Mouse (Mus musculus) forebrain, embryonic 16.5 days (tissue): ENCODE results near the gene Mphosph9. TPM values are rescaled to one million over a fixed set of nuclear protein-coding genes. Genes with fewer than 3 reads are reported as not detected.
A peak's percentile ranks its signal among the peaks of the same experiment; 100 is the strongest.

Experiments used
- ATAC-seq: fragments of 200-750 bp; cut with Nextera tagmentation; 2 replicates; pipeline ENCODE4 v1.8.0; 2017; ENCODE audit warnings: mild to moderate bottlenecking, moderate library complexity
- H3K27ac ChIP-seq: fragments of 300-500 bp; sonication (generic); 2 replicates; pipeline ENCODE4 v1.5.1; 2014; ENCODE audit warnings: low read length, control low read depth
- H3K27me3 ChIP-seq: fragments of 300-500 bp; sonication (generic); replicated peaks from 2 replicates; pipeline ENCODE4 v1.6.1; 2014; ENCODE audit warnings: low read length; ENCODE audit not compliant: control insufficient read depth, insufficient read depth
- H3K36me3 ChIP-seq: fragments of 300-500 bp; sonication (generic); 2 replicates; pipeline ENCODE4 v1.6.1; 2014; ENCODE audit not compliant: control insufficient read depth, insufficient read depth
- H3K4me1 ChIP-seq: fragments of 300-500 bp; sonication (generic); replicated peaks from 2 replicates; pipeline ENCODE4 v1.6.1; 2014; ENCODE audit warnings: low read length; ENCODE audit not compliant: control insufficient read depth, insufficient read depth
- H3K4me2 ChIP-seq: fragments of 300-500 bp; sonication (generic); 2 replicates; pipeline ENCODE4 v1.6.1; 2014; ENCODE audit warnings: mild to moderate bottlenecking, low read length, control low read depth
- H3K4me3 ChIP-seq: fragments of 300-500 bp; sonication (generic); replicated peaks from 2 replicates; pipeline ENCODE4 v1.5.1; 2014; ENCODE audit warnings: mild to moderate bottlenecking, low read length, control low read depth
- H3K9ac ChIP-seq: fragments of 300-500 bp; sonication (generic); replicated peaks from 2 replicates; pipeline ENCODE4 v1.6.1; 2014; ENCODE audit warnings: low read depth, low read length, control low read depth
- H3K9me3 ChIP-seq: fragments of 300-500 bp; sonication (generic); 2 replicates; pipeline ENCODE4 v1.6.1; 2016; ENCODE audit warnings: low read length; ENCODE audit not compliant: control insufficient read depth
- WGBS: fragments of 180-500 bp; shearing (Covaris S2); extraction: QIAGEN DNeasy Blood & Tissue Kit; methylation state at CpG from one replicate; pipeline ENCODE4 v1.1.7; 2014; 5-methylcytosine and 5-hydroxymethylcytosine counted together
- polyA plus RNA-seq: library from polyadenylated mRNA; unstranded; fragments of >200 nt; fragmentation: Nextera tagmentation; extraction: Ambion mirVana; gene quantifications from 2 replicates; pipeline ENCODE4 v1.2.1, GENCODE M21; 2015

Mphosph9 gene
- polyA plus RNA-seq, 1 experiment from 2014 or later, result 17.0 TPM

DNA sequence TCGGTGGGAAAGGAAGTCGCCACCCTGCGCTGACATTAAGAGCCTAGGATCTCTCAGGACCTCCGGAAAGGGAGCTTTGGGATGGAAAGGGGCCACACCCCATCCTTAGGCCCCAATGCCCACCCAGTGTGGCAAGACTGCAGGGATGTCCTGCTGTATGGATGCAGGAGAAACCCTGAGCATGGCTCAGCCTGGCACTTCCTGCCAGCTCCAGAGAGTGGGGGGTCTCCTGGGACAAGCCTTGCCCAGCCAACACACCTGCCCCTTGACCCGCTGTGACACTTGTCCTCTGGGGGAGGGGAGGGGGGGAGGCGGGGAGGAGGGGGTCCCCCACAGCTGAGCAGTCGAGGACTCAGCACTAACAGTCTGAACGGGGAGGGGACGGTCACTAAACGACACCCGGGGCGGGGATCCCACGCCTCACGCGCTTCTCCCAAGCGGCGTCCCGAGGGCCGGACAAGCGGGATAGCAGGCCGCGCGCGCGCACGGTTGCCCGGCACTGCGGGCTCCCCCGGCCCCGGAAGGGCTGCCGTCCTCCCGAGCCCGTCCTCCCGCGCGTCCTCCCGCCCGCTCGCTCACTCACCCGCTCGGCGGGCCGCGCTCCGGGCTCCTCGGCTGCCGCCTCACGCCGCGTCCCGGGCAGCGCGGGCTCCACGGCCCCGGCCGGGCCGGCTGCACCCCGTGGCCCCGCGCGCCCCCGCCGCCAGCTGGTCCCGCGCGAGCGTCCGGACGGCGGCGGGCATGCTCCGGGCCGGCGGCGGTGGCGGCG lies 78.7 kb downstream of the Mphosph9 start:
- Histone ChIP-seq H3K27ac (peak overlapping the region; percentile 6; the same call in 1 of the 2 replicates), H3K9ac (peak overlapping the region; percentile 82), H3K4me1 (peaks cover 20% of the 10 kb centered on the region), H3K4me3 (peak overlapping the region; percentile 68), H3K4me2 (peak overlapping the region; percentile 93), H3K27me3 (no peaks in the 10 kb centered on the region), H3K36me3 (no peaks in the 10 kb centered on the region), H3K9me3 (no peaks in the 10 kb centered on the region)
- ATAC-seq, result peak; percentile 61
- under 1% methylated on average over 59 of the region's 77 CpGs for WGBS

DNA sequence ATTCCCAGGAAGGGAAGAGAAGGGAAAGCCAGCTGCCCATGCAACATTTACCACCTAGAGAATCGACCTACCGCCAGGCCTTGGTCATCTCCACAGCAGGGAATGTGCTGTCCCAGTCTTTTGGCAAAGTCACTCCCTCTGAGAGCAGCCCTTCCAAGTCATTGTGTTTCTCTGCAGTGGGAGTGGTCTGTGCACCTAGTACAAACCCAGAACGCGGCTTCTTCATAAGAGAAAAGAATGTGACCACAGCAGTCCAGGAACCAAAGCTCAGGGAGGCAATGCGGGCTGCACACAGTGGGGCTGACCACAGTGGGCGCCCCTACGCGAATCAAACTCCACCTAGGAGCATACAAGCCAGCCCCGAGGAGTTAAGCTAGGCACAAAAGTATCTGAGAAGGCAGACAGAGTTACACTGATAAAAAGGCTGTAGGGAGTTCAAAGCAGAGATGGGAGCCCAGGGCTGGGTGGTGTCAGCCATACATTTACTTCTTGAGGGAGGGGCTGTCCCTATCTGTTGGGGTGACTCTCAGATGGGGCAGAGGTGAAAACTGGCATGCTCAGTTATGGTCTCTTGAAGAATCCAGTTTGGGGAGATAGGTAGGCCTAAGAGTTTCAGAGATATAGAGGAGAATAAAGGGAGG lies 79.7 kb downstream of the Mphosph9 start:
- peak overlapping the region; percentile 93 for H3K4me2 ChIP-seq
- H3K27ac ChIP-seq, result no peak overlapping the region
- peaks cover 20% of the 10 kb centered on the region for H3K4me1 ChIP-seq
- H3K36me3 ChIP-seq, result no peaks in the 10 kb centered on the region
- no peak for ATAC-seq
- H3K4me3 ChIP-seq, result peak overlapping the region; percentile 68
- WGBS, result 24% methylated on average over 9 of the region's 9 CpGs
- no peaks in the 10 kb centered on the region for H3K9me3 ChIP-seq
- no peaks in the 10 kb centered on the region for H3K27me3 ChIP-seq
- H3K9ac ChIP-seq, result peak overlapping the region; percentile 82; the same call in 1 of the 2 replicates

DNA sequence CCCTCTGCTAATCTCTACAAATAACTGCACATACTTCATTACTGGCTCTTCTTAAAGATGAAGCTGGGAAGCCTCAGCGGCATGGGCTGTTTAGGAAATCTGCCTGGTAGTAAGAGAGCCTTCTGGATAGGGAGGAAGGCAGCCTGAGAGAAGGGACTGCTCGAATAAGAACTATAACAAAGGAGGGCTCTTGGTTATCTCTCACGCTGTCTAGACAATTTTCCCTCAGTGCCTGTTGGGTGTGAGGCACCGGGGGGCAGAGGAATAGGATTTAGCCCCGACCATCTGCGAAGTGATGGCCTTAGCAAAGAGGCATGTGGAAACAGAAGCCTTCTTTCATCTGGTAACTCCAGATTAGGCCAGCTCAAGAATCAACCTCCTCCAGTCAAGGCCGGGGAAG lies 80.5 kb downstream of the Mphosph9 start:
- H3K9ac ChIP-seq, result no peak overlapping the region
- H3K4me3 ChIP-seq, result no peak overlapping the region
- H3K27ac ChIP-seq, result no peak overlapping the region
- no peaks in the 10 kb centered on the region for H3K9me3 ChIP-seq
- no peak overlapping the region for H3K4me2 ChIP-seq
- H3K27me3 ChIP-seq, result no peaks in the 10 kb centered on the region
- 33% methylated on average over 7 of the region's 7 CpGs for WGBS
- H3K36me3 ChIP-seq, result no peaks in the 10 kb centered on the region
- no peak for ATAC-seq
- H3K4me1 ChIP-seq, result peaks cover 22% of the 10 kb centered on the region

DNA sequence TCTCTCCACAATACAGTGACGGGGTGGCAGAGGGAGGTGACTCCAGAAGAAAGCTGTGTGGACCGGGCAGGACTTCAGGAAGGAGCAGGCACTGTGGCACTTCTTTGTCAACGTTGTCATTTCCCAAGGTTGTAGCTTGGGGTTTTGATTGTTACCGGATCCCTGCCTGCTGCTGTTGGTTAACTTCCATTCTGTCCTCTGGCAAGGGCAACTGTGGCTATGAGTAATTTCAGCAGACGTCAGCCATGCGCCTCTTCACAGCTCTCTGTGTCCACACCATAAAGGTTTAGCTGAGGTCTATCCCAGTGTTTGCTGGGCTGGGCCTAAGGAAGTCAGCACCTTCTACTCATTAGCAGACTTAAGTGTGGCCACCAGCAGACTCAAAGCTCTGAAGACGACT lies 82.9 kb downstream of the Mphosph9 start:
- H3K4me3 ChIP-seq, result no peak overlapping the region
- no peak overlapping the region for H3K4me2 ChIP-seq
- no peak for ATAC-seq
- H3K27ac ChIP-seq, result no peak overlapping the region
- peaks cover 31% of the 10 kb centered on the region for H3K4me1 ChIP-seq
- H3K9me3 ChIP-seq, result no peaks in the 10 kb centered on the region
- WGBS, result 91% methylated on average over 7 of the region's 7 CpGs
- no peaks in the 10 kb centered on the region for H3K36me3 ChIP-seq
- H3K27me3 ChIP-seq, result no peaks in the 10 kb centered on the region
- H3K9ac ChIP-seq, result no peak overlapping the region

DNA sequence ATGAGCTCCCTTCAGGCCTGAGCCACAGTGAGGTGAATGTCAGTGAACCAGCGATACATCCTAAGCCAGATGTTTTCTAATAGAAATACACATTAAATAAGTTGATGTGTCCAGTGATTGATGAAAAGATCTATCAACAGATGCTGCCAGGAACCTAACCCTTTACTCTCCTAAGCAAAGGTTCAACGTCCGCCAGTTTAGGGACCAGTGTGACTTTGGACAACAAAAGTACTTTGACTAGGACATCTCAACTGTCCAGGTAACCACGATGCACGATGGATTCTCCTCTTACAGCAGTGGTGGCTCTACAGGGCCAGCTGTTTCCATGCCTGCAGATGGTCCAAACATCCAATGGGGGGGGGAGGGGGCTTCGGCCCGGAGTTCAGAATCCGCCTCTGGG lies 83.3 kb downstream of the Mphosph9 start:
- Histone ChIP-seq H3K27ac (no peak overlapping the region), H3K4me2 (no peak overlapping the region), H3K9me3 (no peaks in the 10 kb centered on the region), H3K9ac (no peak overlapping the region), H3K27me3 (no peaks in the 10 kb centered on the region), H3K36me3 (no peaks in the 10 kb centered on the region), H3K4me3 (no peak overlapping the region), H3K4me1 (peaks cover 31% of the 10 kb centered on the region)
- no peak for ATAC-seq
- 98% methylated on average over 8 of the region's 8 CpGs for WGBS

DNA sequence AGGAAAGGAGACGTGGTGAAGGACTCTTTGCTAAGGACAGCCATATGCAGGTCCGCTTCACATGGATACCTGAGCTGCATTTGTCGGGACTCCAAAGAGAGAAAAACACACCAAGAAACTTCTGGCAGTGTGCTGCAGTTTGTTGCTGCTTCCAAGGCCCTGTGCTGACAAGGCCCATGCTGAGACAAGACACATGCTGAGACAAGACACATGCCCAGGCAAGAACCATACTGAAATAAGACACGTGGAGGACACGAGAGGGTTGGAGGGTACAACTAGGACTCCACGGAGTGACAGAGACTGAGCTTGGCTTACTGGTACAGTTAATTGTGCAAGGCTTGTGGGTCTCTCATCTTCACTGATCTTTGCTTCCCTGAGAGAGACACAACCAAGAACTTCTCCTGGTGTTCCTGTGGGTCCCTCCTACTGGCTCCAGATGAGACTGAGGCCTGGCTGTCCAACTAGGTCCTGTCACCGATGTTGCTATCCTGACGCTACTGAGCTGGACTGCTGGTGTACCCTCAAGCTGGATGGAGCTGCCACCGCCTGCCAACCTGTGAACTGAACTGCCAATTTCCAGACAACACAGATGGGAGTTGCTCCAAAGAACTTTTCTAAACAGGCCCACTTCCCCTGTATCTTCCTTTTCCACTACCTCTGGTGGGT lies 84.4 kb downstream of the Mphosph9 start:
- Histone ChIP-seq H3K4me2 (no peak overlapping the region), H3K36me3 (no peaks in the 10 kb centered on the region), H3K27ac (no peak overlapping the region), H3K9me3 (no peaks in the 10 kb centered on the region), H3K9ac (no peak overlapping the region), H3K4me3 (no peak overlapping the region), H3K4me1 (peaks cover 24% of the 10 kb centered on the region), H3K27me3 (no peaks in the 10 kb centered on the region)
- no peak for ATAC-seq
- 85% methylated on average over 9 of the region's 9 CpGs for WGBS

DNA sequence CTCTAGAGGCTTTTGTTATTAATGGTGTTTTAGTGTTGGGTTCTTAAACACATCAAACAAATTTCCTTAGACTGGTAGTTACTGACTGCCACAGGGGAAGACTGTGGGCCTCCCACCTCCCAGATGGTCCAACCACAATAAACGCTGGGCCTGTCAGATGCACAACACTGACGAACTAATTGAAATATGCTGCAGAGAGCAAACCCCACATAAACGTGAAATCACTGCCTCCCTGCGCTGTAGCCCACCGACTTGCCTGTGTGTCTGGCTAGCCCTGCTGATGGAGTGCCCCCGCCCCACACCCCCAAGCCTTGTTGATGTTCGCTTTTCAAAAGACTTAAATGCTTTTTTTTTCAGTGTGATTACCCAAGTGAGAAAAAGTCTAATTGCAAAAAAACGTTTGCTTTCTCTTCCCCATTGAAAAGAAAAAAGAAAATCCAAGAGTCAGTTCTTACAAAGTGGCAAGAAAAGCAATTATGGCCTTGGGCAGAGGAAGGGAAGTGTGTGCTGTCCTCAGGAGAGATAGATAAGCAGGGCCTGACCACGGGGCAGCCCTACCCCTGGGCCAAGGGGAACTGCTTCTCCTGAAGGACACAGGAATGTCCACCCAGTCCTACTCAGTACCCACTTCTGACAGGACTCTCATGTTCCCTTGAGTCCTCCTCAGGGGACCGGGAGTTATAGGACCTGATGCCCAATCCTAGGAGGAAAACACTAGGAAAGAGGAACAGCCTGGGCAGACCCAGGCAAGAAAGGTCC lies 85.9 kb downstream of the Mphosph9 start:
- H3K4me3 ChIP-seq, result no peak overlapping the region
- no peaks in the 10 kb centered on the region for H3K36me3 ChIP-seq
- 15% methylated on average over 10 of the region's 10 CpGs for WGBS
- H3K4me1 ChIP-seq, result peaks cover 18% of the 10 kb centered on the region
- H3K27me3 ChIP-seq, result no peaks in the 10 kb centered on the region
- no peaks in the 10 kb centered on the region for H3K9me3 ChIP-seq
- peak overlapping the region; percentile 20 for H3K4me2 ChIP-seq
- no peak overlapping the region for H3K9ac ChIP-seq
- ATAC-seq, result peak; percentile 72
- no peak overlapping the region for H3K27ac ChIP-seq

DNA sequence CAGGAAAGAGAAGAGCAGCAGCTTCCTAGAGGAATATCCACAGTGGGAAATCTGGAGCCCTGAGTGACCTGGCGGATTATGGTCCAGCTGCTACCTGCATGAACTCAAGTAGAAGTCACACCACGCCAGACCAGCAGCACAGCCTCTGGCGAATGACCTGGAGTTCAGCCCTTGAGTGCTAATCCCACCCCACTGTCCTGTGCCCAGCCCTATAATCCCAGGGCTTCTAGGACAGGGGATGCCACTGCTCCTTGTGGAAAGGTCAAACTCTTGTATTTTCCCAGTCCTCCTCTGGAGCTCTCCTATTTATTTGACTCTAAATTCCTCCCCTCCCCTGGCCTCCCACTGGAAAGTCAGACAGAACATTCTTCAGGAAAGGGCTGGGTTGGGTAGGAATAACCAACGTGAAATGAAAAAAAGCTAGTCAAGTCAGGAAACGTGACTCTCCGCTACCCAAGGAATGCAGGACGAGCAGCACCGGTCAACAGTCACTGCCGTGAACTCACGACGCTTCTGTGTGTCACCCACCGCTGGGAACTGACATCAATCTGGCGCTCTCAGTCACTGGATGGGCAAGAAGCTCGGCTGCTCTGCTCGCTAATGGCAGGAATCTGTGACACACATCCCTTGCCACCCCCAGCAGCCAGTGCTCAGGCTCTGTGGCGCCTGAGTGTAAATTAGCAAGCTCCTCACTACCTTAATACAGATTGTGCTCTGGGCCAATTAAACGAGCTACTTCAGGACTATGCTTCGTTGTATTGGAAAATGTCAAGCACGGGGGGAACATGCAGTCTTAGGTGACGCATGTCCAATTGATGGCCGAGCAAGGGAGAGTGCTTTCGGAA lies 86.7 kb downstream of the Mphosph9 start:
- Histone ChIP-seq H3K4me1 (peaks cover 18% of the 10 kb centered on the region), H3K27me3 (no peaks in the 10 kb centered on the region), H3K9ac (0 out of 2 replicates have a peak overlapping the region, but pooled peaks have one; percentile 26), H3K9me3 (no peaks in the 10 kb centered on the region), H3K4me3 (no peak overlapping the region), H3K4me2 (peak overlapping the region; percentile 20), H3K36me3 (no peaks in the 10 kb centered on the region), H3K27ac (no peak overlapping the region; the same call in 1 of the 2 replicates)
- ATAC-seq, result peak; percentile 72
- WGBS, result 18% methylated on average over 22 of the region's 22 CpGs
